Comparison of ENCODE assay signal across 7 mouse cellular contexts in genomic region chr10:7792751-7793385, GRCm38 (mm10). TPM values are rescaled to one million over a fixed set of nuclear protein-coding genes. Genes with fewer than 3 reads are reported as not detected.
DNase-seq lines count a peak whose midpoint lies in the region; ATAC-seq and TF ChIP-seq lines count a peak whose summit lies in the region.

Ginm1 (minus strand) TSS chr10:7792824.
Ppil4 (plus strand) TSS chr10:7792891.

- H3K4me3 ChIP-seq in embryonic facial prominence, embryonic 12.5 days, result peak within 1 kb of the TSS; percentile 95
- peak within 1 kb of the TSS; percentile 91 for H3K4me3 ChIP-seq in heart, adult 2 months
- peak within 1 kb of the TSS; percentile 95 for H3K4me3 ChIP-seq in limb, embryonic 13.5 days
- peak within 1 kb of the TSS; percentile 91 for H3K4me3 ChIP-seq in midbrain, embryonic 16.5 days (ENCODE audit: low read depth, low read length)

- peak; percentile 95 for TF ChIP-seq POLR2A in heart, adult 2 months (IDR thresholded peaks at IDR 0.05; ENCODE audit: insufficient read depth, low read depth, low read length)

- peak within 1 kb of the TSS; percentile 80 for H3K9ac ChIP-seq in embryonic facial prominence, embryonic 12.5 days
- peak within 1 kb of the TSS; percentile 84 for H3K9ac ChIP-seq in heart, adult 2 months (ENCODE audit: low read depth, low read length)
- peak within 1 kb of the TSS; percentile 90 for H3K9ac ChIP-seq in limb, embryonic 13.5 days
- peak within 1 kb of the TSS; percentile 90 for H3K9ac ChIP-seq in midbrain, embryonic 16.5 days (ENCODE audit: low read depth, low read length)

- peaks cover 9% of the 10 kb centered on the region for H3K4me1 ChIP-seq in embryonic facial prominence, embryonic 12.5 days
- peaks cover 3% of the 10 kb centered on the region for H3K4me1 ChIP-seq in heart, adult 2 months (ENCODE audit: control insufficient read depth, insufficient read depth, low read length)
- H3K4me1 ChIP-seq in limb, embryonic 13.5 days, result peaks cover 14% of the 10 kb centered on the region
- peaks cover 18% of the 10 kb centered on the region for H3K4me1 ChIP-seq in midbrain, embryonic 16.5 days (ENCODE audit: control insufficient read depth, insufficient read depth, low read length)

- intact Hi-C loops in heart, adult 2 months (cut with DNase I), result loop anchor here (2.0 to 10.0 kb wide), 3 partner anchors 14 to 162 kb away; partner anchors contain the start of genes Lats1, Pcmt1 and Tab2

- no peaks in the 10 kb centered on the region for H3K79me2 ChIP-seq in heart, adult 2 months (replicated peaks; ENCODE audit: control insufficient read depth, insufficient read depth, low read length)

- peak; percentile 74 for ATAC-seq in embryonic facial prominence, embryonic 12.5 days (ENCODE audit: insufficient number of reproducible peaks, insufficient read depth, low FRiP score, low TSS enrichment)
- ATAC-seq in limb, embryonic 13.5 days (ENCODE audit: low FRiP score, low read depth), result peak; percentile 95
- peak; percentile 94 for ATAC-seq in midbrain, embryonic 16.5 days

- TF ChIP-seq CTCF in heart, adult 2 months (IDR thresholded peaks at IDR 0.05), result no peak

- WGBS in embryonic facial prominence, embryonic 12.5 days, result under 1% methylated on average over 52 of the region's 52 CpGs
- WGBS in heart, adult 2 months, result under 1% methylated on average over 52 of the region's 52 CpGs
- under 1% methylated on average over 52 of the region's 52 CpGs for WGBS in limb, embryonic 13.5 days
- WGBS in midbrain, embryonic 16.5 days, result under 1% methylated on average over 52 of the region's 52 CpGs

- peak within 1 kb of the TSS; percentile 86 for H3K4me2 ChIP-seq in embryonic facial prominence, embryonic 12.5 days (replicated peaks)
- H3K4me2 ChIP-seq in limb, embryonic 13.5 days (replicated peaks), result peak within 1 kb of the TSS; percentile 78
- peak within 1 kb of the TSS; percentile 85 for H3K4me2 ChIP-seq in midbrain, embryonic 16.5 days (ENCODE audit: low read length)

- peak; percentile 66; the same call in 1 of the 2 replicates for TF ChIP-seq EP300 in heart, adult 2 months (IDR thresholded peaks at IDR 0.05; ENCODE audit: insufficient read depth, low read depth, low read length)

- H3K27me3 ChIP-seq in embryonic facial prominence, embryonic 12.5 days, result no peaks in the 10 kb centered on the region
- no peaks in the 10 kb centered on the region for H3K27me3 ChIP-seq in heart, adult 2 months (ENCODE audit: control insufficient read depth, insufficient read depth, low read length)
- H3K27me3 ChIP-seq in limb, embryonic 13.5 days, result no peaks in the 10 kb centered on the region
- H3K27me3 ChIP-seq in midbrain, embryonic 16.5 days (ENCODE audit: control insufficient read depth, insufficient read depth, low read depth, low read length), result no peaks in the 10 kb centered on the region

- peak within 1 kb of the TSS; percentile 50; the same call in 1 of the 2 replicates for H3K27ac ChIP-seq in embryonic facial prominence, embryonic 12.5 days
- H3K27ac ChIP-seq in heart, adult 2 months, result peak within 1 kb of the TSS; percentile 89
- H3K27ac ChIP-seq in limb, embryonic 13.5 days, result peak within 1 kb of the TSS; percentile 52; the same call in 1 of the 2 replicates
- H3K27ac ChIP-seq in midbrain, embryonic 16.5 days (ENCODE audit: low read length), result peak within 1 kb of the TSS; percentile 84

- H3K36me3 ChIP-seq in embryonic facial prominence, embryonic 12.5 days, result peaks cover 34% of the 10 kb centered on the region
- H3K36me3 ChIP-seq in heart, adult 2 months (ENCODE audit: control insufficient read depth, insufficient read depth, low read length), result peaks cover 7% of the 10 kb centered on the region
- H3K36me3 ChIP-seq in limb, embryonic 13.5 days, result peaks cover 38% of the 10 kb centered on the region
- peaks cover 10% of the 10 kb centered on the region; the same call in 1 of the 2 replicates for H3K36me3 ChIP-seq in midbrain, embryonic 16.5 days (ENCODE audit: control insufficient read depth, insufficient read depth, low read length)

- DNase-seq in adrenal gland, postnatal 25 days, result peak; percentile 89
- peak; percentile 93 to 95 for DNase-seq in heart, adult 2 months
- peak; percentile 88 for DNase-seq in kidney, adult 8-10 months
- DNase-seq in spleen, postnatal 10 days (ENCODE audit: low spot score in 2 of 2), result peak; percentile 84 to 94

- H3K9me3 ChIP-seq in embryonic facial prominence, embryonic 12.5 days, result no peaks in the 10 kb centered on the region
- no peaks in the 10 kb centered on the region for H3K9me3 ChIP-seq in limb, embryonic 13.5 days
- no peaks in the 10 kb centered on the region for H3K9me3 ChIP-seq in midbrain, embryonic 16.5 days (replicated peaks; ENCODE audit: control insufficient read depth, low read length, poor library complexity, severe bottlenecking)

RNA-seq across cellular contexts. Expression of gene Ginm1, which starts in this region (rescaled TPM):
- 278 and 285 TPM in 2 replicates for total RNA-seq in adrenal gland, postnatal 25 days (2021)
- 65.8 and 78.4 TPM in 2 replicates for polyA plus RNA-seq in embryonic facial prominence, embryonic 12.5 days (2016; fragmentation: Nextera tagmentation; extraction: Ambion mirVana)
- total RNA-seq in heart, adult 2 months (2021), result 100 to 1,000 TPM in 1 of 2 experiments, 10 to 100 TPM in 1; 94.5 to 123 TPM
- 39.6 and 65.7 TPM in 2 replicates for polyA plus RNA-seq in heart, adult 2 months (2012; rRNA removed)
- polyA plus RNA-seq in limb, embryonic 13.5 days (2015; fragmentation: Nextera tagmentation; extraction: Ambion mirVana), result 84.4 and 88.7 TPM in 2 replicates
- polyA plus RNA-seq in midbrain, embryonic 16.5 days (2015; fragmentation: Nextera tagmentation; extraction: Ambion mirVana), result 48.1 and 49.5 TPM in 2 replicates

RNA-seq across cellular contexts. Expression of gene Ppil4, which starts in this region (rescaled TPM):
- total RNA-seq in adrenal gland, postnatal 25 days (2021), result 25.2 and 30.3 TPM in 2 replicates
- polyA plus RNA-seq in embryonic facial prominence, embryonic 12.5 days (2016; fragmentation: Nextera tagmentation; extraction: Ambion mirVana), result 42.7 and 47.3 TPM in 2 replicates
- 10 to 100 TPM; 14.8 to 15.3 TPM for total RNA-seq in heart, adult 2 months (2021)
- 5.3 and 7.2 TPM in 2 replicates for polyA plus RNA-seq in heart, adult 2 months (2012; rRNA removed)
- polyA plus RNA-seq in limb, embryonic 13.5 days (2015; fragmentation: Nextera tagmentation; extraction: Ambion mirVana), result 42.7 and 47.2 TPM in 2 replicates
- 51.9 and 55.7 TPM in 2 replicates for polyA plus RNA-seq in midbrain, embryonic 16.5 days (2015; fragmentation: Nextera tagmentation; extraction: Ambion mirVana)

Comparison
In these comparisons a context has a peak if more than half of its experiments do, and no peak if none do; other contexts are left out.
1. Peak in every context shown above with its lines: DNase-seq, ATAC-seq, H3K4me3 ChIP-seq and H3K27ac ChIP-seq.